Mouse (Mus musculus) embryonic facial prominence, embryonic 10.5 days (tissue): ENCODE measurements at regions not wholly inside any gene's neighbourhood (a gene's known extent, or its start where the extent isn't known, plus 50 kb on each side); places are given as distances from the start of the nearest gene placed in this dataset.

ENCODE experiments used
- DNase-seq: peaks from one replicate; pipeline ENCODE4 v3.0.0-alpha.2; 2017; ENCODE audit warnings: low spot score
- H3K27ac ChIP-seq: fragments of 300-500 bp; sonication (generic); replicated peaks from 2 replicates; pipeline ENCODE4 v1.5.1; 2016; ENCODE audit warnings: mild to moderate bottlenecking
- H3K27me3 ChIP-seq: fragments of 300-500 bp; sonication (generic); replicated peaks from 2 replicates; pipeline ENCODE4 v1.6.1; 2016; ENCODE audit warnings: low read depth, mild to moderate bottlenecking; ENCODE audit not compliant: poor library complexity, severe bottlenecking
- H3K36me3 ChIP-seq: fragments of 300-500 bp; sonication (generic); replicated peaks from 2 replicates; pipeline ENCODE4 v1.6.1; 2016; ENCODE audit warnings: mild to moderate bottlenecking, moderate library complexity
- H3K4me1 ChIP-seq: fragments of 300-500 bp; sonication (generic); 2 replicates; pipeline ENCODE4 v1.6.1; 2016
- H3K4me3 ChIP-seq: fragments of 300-500 bp; sonication (generic); 2 replicates; pipeline ENCODE4 v1.5.1; 2016; ENCODE audit warnings: mild to moderate bottlenecking, moderate library complexity
- H3K9me3 ChIP-seq: fragments of 300-500 bp; sonication (generic); 2 replicates; pipeline ENCODE4 v1.6.1; 2016; ENCODE audit warnings: mild to moderate bottlenecking
- WGBS: fragments of 180-500 bp; shearing (Covaris S2); methylation state at CpG from one replicate; pipeline ENCODE4 v1.1.7; 2016; 5-methylcytosine and 5-hydroxymethylcytosine counted together

GRCm38 (mm10) chr12:68576855-68577254 is 582.1 kb downstream of the Rps29 start:
- Histone ChIP-seq H3K4me1 (no peaks in the 10 kb centered on the region), H3K27me3 (no peaks in the 10 kb centered on the region), H3K27ac (no peak overlapping the region), H3K36me3 (no peaks in the 10 kb centered on the region), H3K4me3 (no peak overlapping the region), H3K9me3 (no peaks in the 10 kb centered on the region)
- DNase-seq, result no peak
- WGBS, result 66% methylated on average over 7 of the region's 7 CpGs

- H3K4me1 ChIP-seq, result 0 out of 2 replicates have a peak, but pooled peaks cover 5% of the 10 kb centered on the region
- 53% methylated on average over 7 of the region's 7 CpGs for WGBS
- no peak for DNase-seq
- H3K9me3 ChIP-seq, result no peaks in the 10 kb centered on the region
- H3K4me3 ChIP-seq, result no peak overlapping the region
- no peaks in the 10 kb centered on the region for H3K36me3 ChIP-seq
- no peak overlapping the region for H3K27ac ChIP-seq
- no peaks in the 10 kb centered on the region for H3K27me3 ChIP-seq
Measured at GRCm38 (mm10) chr12:68554943-68555627, 603.9 kb downstream of the Rps29 start.

GRCm38 (mm10) chr12:68554292-68554691 is 604.7 kb downstream of the Rps29 start:
- no peaks in the 10 kb centered on the region for H3K36me3 ChIP-seq
- DNase-seq, result no peak
- H3K27ac ChIP-seq, result no peak overlapping the region
- no peak overlapping the region for H3K4me3 ChIP-seq
- WGBS, result 38% methylated on average over 2 of the region's 2 CpGs
- H3K27me3 ChIP-seq, result no peaks in the 10 kb centered on the region
- H3K9me3 ChIP-seq, result no peaks in the 10 kb centered on the region
- 0 out of 2 replicates have a peak, but pooled peaks cover 5% of the 10 kb centered on the region for H3K4me1 ChIP-seq

- H3K36me3 ChIP-seq, result no peaks in the 10 kb centered on the region
- no peaks in the 10 kb centered on the region for H3K4me1 ChIP-seq
- H3K27me3 ChIP-seq, result no peaks in the 10 kb centered on the region
- H3K9me3 ChIP-seq, result no peaks in the 10 kb centered on the region
- H3K4me3 ChIP-seq, result no peak overlapping the region
- 61% methylated on average over 3 of the region's 3 CpGs for WGBS
- no peak for DNase-seq
- no peak overlapping the region for H3K27ac ChIP-seq
Measured at GRCm38 (mm10) chr12:68541811-68542210, 617.2 kb downstream of the Rps29 start.

DNA sequence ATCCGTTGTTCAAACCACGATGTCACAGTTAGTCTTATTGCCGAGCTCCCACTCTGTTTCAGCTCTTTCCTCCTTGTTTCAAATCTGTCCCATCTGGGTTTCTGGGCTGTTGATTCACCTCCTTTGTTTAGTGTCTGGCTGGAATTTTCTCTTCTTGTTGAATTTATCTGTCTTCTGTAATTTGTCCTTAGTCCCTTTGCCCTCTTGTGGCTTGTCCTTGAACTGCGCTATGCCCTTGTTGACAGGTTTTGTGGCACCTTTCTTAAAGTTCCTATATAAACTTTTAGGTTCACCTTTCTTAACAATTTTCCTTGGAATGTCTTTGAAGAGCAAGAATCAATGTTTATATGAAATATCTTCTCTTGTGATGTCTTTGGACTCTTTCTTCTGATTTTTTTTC is 658.2 kb downstream of the Rps29 start:
- Histone ChIP-seq H3K27me3 (no peaks in the 10 kb centered on the region), H3K4me3 (no peak overlapping the region), H3K4me1 (no peaks in the 10 kb centered on the region), H3K9me3 (no peaks in the 10 kb centered on the region), H3K27ac (no peak overlapping the region), H3K36me3 (no peaks in the 10 kb centered on the region)
- DNase-seq, result peak; percentile 51
- WGBS, result 74% methylated on average over 4 of the region's 4 CpGs

GRCm38 (mm10) chr12:68463032-68463431 is 696.0 kb downstream of the Rps29 start:
- H3K27ac ChIP-seq, result no peak overlapping the region
- H3K27me3 ChIP-seq, result no peaks in the 10 kb centered on the region
- no peaks in the 10 kb centered on the region for H3K36me3 ChIP-seq
- WGBS, result 34% methylated on average over 4 of the region's 4 CpGs
- no peaks in the 10 kb centered on the region for H3K9me3 ChIP-seq
- H3K4me3 ChIP-seq, result no peak overlapping the region
- peak; percentile 22 for DNase-seq
- H3K4me1 ChIP-seq, result no peaks in the 10 kb centered on the region

- Histone ChIP-seq H3K27ac (no peak overlapping the region), H3K27me3 (no peaks in the 10 kb centered on the region), H3K4me1 (no peaks in the 10 kb centered on the region), H3K4me3 (no peak overlapping the region), H3K36me3 (no peaks in the 10 kb centered on the region), H3K9me3 (no peaks in the 10 kb centered on the region)
- DNase-seq, result no peak
- 77% methylated on average over 7 of the region's 7 CpGs for WGBS
Measured at GRCm38 (mm10) chr12:68458196-68458595, 700.8 kb downstream of the Rps29 start.

GRCm38 (mm10) chr12:68426601-68427000 is 732.4 kb downstream of the Rps29 start:
- Histone ChIP-seq H3K27ac (no peak overlapping the region), H3K4me3 (no peak overlapping the region), H3K36me3 (no peaks in the 10 kb centered on the region), H3K4me1 (no peaks in the 10 kb centered on the region), H3K27me3 (no peaks in the 10 kb centered on the region), H3K9me3 (no peaks in the 10 kb centered on the region)
- DNase-seq, result no peak
- WGBS, result 89% methylated on average over 1 of the region's 1 CpGs

DNA sequence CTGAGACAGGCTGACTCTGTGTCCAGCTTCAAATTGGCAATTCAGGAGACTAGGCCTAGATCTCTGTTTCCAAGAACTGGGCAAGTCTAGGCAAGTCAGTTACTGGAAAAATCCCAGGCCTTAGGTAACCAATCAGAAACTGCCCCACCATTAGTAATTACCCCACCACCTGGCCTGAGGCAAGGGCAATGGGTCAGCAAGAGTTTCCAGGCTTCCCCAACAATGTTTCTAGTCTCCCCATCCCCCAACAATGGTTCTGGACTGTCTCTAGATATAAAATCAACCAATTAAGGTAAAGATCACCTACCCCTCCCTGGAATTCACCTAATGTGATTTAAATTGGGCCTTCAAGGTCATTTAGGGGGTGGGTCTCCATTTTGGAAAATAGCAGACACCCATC is 734.0 kb downstream of the Rps29 start:
- Histone ChIP-seq H3K27me3 (no peaks in the 10 kb centered on the region), H3K27ac (no peak overlapping the region), H3K4me1 (no peaks in the 10 kb centered on the region), H3K4me3 (no peak overlapping the region), H3K9me3 (no peaks in the 10 kb centered on the region), H3K36me3 (no peaks in the 10 kb centered on the region)
- DNase-seq, result no peak
